Mouse (Mus musculus): ENCODE data around the gene Prdm16.

GRCm38 (mm10) chr4:154634470-154635240, 2.0 kb downstream of the Prdm16 start:
- no peak for TF ChIP-seq POLR2A (IDR thresholded peaks at IDR 0.05; ENCODE audit: borderline replicate concordance, low read depth, low read length)
- TF ChIP-seq CTCF (IDR thresholded peaks at IDR 0.05; ENCODE audit: low read depth, low read length): no peak

All from bone marrow macrophage, adult 2 months (primary cell).